Mouse (Mus musculus) kidney, adult 2 months (tissue): ENCODE measurements around the gene Gpr4.

ENCODE experiments used
- CTCF ChIP-seq: fragments of 200-500 bp; conservative IDR thresholded peaks from 2 replicates; pipeline ENCODE4 v1.5.1; 2011; ENCODE audit warnings: low read depth, mild to moderate bottlenecking, control low read depth, low read length, moderate library complexity, mixed read lengths; ENCODE audit not compliant: insufficient read depth, insufficient read length
- POLR2A ChIP-seq: fragments of 200-500 bp; IDR thresholded peaks from one replicate; pipeline ENCODE4 v1.6.1; 2011; ENCODE audit warnings: low read depth, low read length, control low read depth

DNA sequence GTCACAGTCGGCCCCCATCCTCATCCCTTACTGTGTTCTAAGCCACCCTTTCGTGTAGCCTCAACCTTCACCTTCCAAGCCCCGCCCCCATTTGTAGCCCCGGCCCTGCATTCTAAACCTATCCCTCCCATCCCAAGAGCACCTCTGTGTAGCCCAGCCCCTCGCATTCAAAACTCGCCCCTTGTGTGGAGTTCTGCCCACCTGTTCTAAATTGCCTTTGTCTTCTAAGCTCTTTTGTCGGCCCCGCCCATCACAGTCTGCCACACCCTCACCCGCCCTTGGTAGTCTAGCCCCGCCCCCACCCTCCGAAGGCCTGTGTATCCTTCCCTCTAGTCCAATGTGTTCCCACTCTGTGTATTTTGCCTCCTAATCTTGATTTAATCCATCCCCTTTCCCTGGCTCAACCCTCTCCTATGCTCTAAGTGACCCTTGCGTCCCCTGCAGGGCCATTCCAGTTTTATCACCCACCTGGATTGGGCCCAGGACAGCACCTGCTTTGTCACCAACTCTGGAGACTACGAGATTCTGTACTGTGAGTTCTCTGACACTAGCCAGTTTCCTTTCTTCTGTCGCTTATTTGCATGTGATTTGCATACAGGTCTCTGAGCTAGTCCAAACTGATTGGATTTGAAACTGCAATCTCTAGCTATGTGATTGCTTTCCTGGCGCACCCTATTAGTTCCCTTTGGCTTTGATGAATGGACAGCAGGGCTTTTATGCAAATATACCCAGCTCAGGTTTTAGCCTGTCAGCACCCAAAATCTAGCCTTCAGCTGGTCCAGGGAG, 10.1 kb upstream of the Gpr4 start:
- TF ChIP-seq CTCF: no peak
- no peak for TF ChIP-seq POLR2A
